Mouse (Mus musculus): ENCODE data around the gene Tmem120b. TPM values are rescaled to one million over a fixed set of nuclear protein-coding genes. Genes with fewer than 3 reads are reported as not detected.
A peak's percentile ranks its signal among the peaks of the same experiment; 100 is the strongest.

The Tmem120b gene
- polyA plus RNA-seq, 1 experiment: 38.8 TPM

GRCm38 (mm10) chr5:123138953-123139721 is 70.9 kb downstream of the Tmem120b start:
- peak; percentile 82 for TF ChIP-seq POLR2A (IDR thresholded peaks at IDR 0.05; ENCODE audit: borderline replicate concordance, control insufficient read depth, low read depth, low read length)
- no peak for TF ChIP-seq CTCF (IDR thresholded peaks at IDR 0.05; ENCODE audit: control insufficient read depth, insufficient read depth, low read length)
- Histone ChIP-seq H3K4me3 (replicated peaks; ENCODE audit: control insufficient read depth, low read depth, low read length) (peak overlapping the region; percentile 77), H3K4me1 (ENCODE audit: control insufficient read depth, insufficient read depth, low read length) (no peaks in the 10 kb centered on the region; the same call in none of the 2 replicates), H3K27ac (ENCODE audit: control insufficient read depth, insufficient read depth, low read depth, low read length, poor library complexity) (peak overlapping the region; percentile 99)
- WGBS: 2% methylated on average over 39 of the region's 39 CpGs

GRCm38 (mm10) chr5:123139722-123140627 is 71.8 kb downstream of the Tmem120b start:
- WGBS: 1% methylated on average over 28 of the region's 28 CpGs
- Histone ChIP-seq H3K4me3 (replicated peaks; ENCODE audit: control insufficient read depth, low read depth, low read length) (peak overlapping the region; percentile 77), H3K4me1 (ENCODE audit: control insufficient read depth, insufficient read depth, low read length) (no peaks in the 10 kb centered on the region; the same call in none of the 2 replicates), H3K27ac (ENCODE audit: control insufficient read depth, insufficient read depth, low read depth, low read length, poor library complexity) (peak overlapping the region; percentile 99)
- TF ChIP-seq POLR2A (IDR thresholded peaks at IDR 0.05; ENCODE audit: borderline replicate concordance, control insufficient read depth, low read depth, low read length): no peak
- TF ChIP-seq CTCF (IDR thresholded peaks at IDR 0.05; ENCODE audit: control insufficient read depth, insufficient read depth, low read length): no peak

- TF ChIP-seq POLR2A (IDR thresholded peaks at IDR 0.05; ENCODE audit: borderline replicate concordance, control insufficient read depth, low read depth, low read length): peak; percentile 90
- TF ChIP-seq CTCF (IDR thresholded peaks at IDR 0.05; ENCODE audit: control insufficient read depth, insufficient read depth, low read length): no peak
- WGBS: under 1% methylated on average over 31 of the region's 31 CpGs
- peak overlapping the region; percentile 87 for H3K4me3 ChIP-seq (replicated peaks; ENCODE audit: control insufficient read depth, low read depth, low read length)
- no peaks in the 10 kb centered on the region; the same call in 1 of the 2 replicates for H3K4me1 ChIP-seq (ENCODE audit: control insufficient read depth, insufficient read depth, low read length)
- H3K27ac ChIP-seq (ENCODE audit: control insufficient read depth, insufficient read depth, low read depth, low read length, poor library complexity): peak overlapping the region; percentile 99
Measured at GRCm38 (mm10) chr5:123140694-123141554, 72.7 kb downstream of the Tmem120b start.

- TF ChIP-seq POLR2A (IDR thresholded peaks at IDR 0.05; ENCODE audit: borderline replicate concordance, control insufficient read depth, low read depth, low read length) (no peak), CTCF (IDR thresholded peaks at IDR 0.05; ENCODE audit: control insufficient read depth, insufficient read depth, low read length) (no peak)
- WGBS: under 1% methylated on average over 37 of the region's 38 CpGs
- Histone ChIP-seq H3K27ac (ENCODE audit: control insufficient read depth, insufficient read depth, low read depth, low read length, poor library complexity) (peak overlapping the region; percentile 99), H3K4me3 (replicated peaks; ENCODE audit: control insufficient read depth, low read depth, low read length) (peak overlapping the region; percentile 87), H3K4me1 (ENCODE audit: control insufficient read depth, insufficient read depth, low read length) (no peaks in the 10 kb centered on the region; the same call in none of the 2 replicates)
Measured at GRCm38 (mm10) chr5:123141555-123142160, 73.4 kb downstream of the Tmem120b start.

- Histone ChIP-seq H3K4me3 (replicated peaks; ENCODE audit: control insufficient read depth, low read depth, low read length) (peak within 1 kb of the TSS; percentile 87), H3K27ac (ENCODE audit: control insufficient read depth, insufficient read depth, low read depth, low read length, poor library complexity) (peak within 1 kb of the TSS; percentile 99), H3K4me1 (ENCODE audit: control insufficient read depth, insufficient read depth, low read length) (no peaks in the 10 kb centered on the region; the same call in none of the 2 replicates)
- 1% methylated on average over 91 of the region's 103 CpGs for WGBS
- TF ChIP-seq POLR2A (IDR thresholded peaks at IDR 0.05; ENCODE audit: borderline replicate concordance, control insufficient read depth, low read depth, low read length) (peak; percentile 70; the same call in 1 of the 2 replicates), CTCF (IDR thresholded peaks at IDR 0.05; ENCODE audit: control insufficient read depth, insufficient read depth, low read length) (no peak)
Measured at GRCm38 (mm10) chr5:123142161-123143157, 74.2 kb downstream of the Tmem120b start, which contains the start of gene Setd1b. TSS of gene Setd1b (plus strand) at chr5:123142193.

- Histone ChIP-seq H3K27ac (ENCODE audit: control insufficient read depth, insufficient read depth, low read depth, low read length, poor library complexity) (peak overlapping the region; percentile 71), H3K4me3 (replicated peaks; ENCODE audit: control insufficient read depth, low read depth, low read length) (peak overlapping the region; percentile 82), H3K4me1 (ENCODE audit: control insufficient read depth, insufficient read depth, low read length) (no peaks in the 10 kb centered on the region; the same call in none of the 2 replicates)
- WGBS: 0% methylated on average over 24 of the region's 24 CpGs
- no peak for TF ChIP-seq POLR2A (IDR thresholded peaks at IDR 0.05; ENCODE audit: borderline replicate concordance, control insufficient read depth, low read depth, low read length)
- TF ChIP-seq CTCF (IDR thresholded peaks at IDR 0.05; ENCODE audit: control insufficient read depth, insufficient read depth, low read length): no peak
Measured at GRCm38 (mm10) chr5:123143251-123143970, 75.2 kb downstream of the Tmem120b start.
